Mouse (Mus musculus): ENCODE measurements around the gene Sirt1. TPM values are rescaled to one million over a fixed set of nuclear protein-coding genes. Genes with fewer than 3 reads are reported as not detected.
"Not testable (repeated sequence)": the region's sequence is repeated elsewhere in the genome, so short reads cannot be mapped to it uniquely, and the experiment has no call there.

Sirt1 gene
- polyA plus RNA-seq, 1 experiment from 2014 or later = 9.5 TPM

- no peak for DNase-seq (ENCODE audit: low spot score)
Measured at GRCm38 (mm10) chr10:63388948-63389347, 7.4 kb upstream of the Sirt1 start.

GRCm38 (mm10) chr10:63386991-63387390 lies 5.5 kb upstream of the Sirt1 start:
- DNase-seq (ENCODE audit: low spot score) = peak; percentile 25

GRCm38 (mm10) chr10:63386444-63386843 lies 4.9 kb upstream of the Sirt1 start:
- peak; percentile 79 for DNase-seq (ENCODE audit: low spot score)

- DNase-seq (ENCODE audit: low spot score) = not testable (repeated sequence)
Measured at GRCm38 (mm10) chr10:63385897-63386296, 4.4 kb upstream of the Sirt1 start.

GRCm38 (mm10) chr10:63382372-63383279 lies 1.1 kb upstream of the Sirt1 start, which contains the start of gene Dnajc12:
Gene Dnajc12 (plus strand): TSS chr10:63382443.
- DNase-seq (ENCODE audit: low spot score) = peak; percentile 96

- no peak for DNase-seq (ENCODE audit: low spot score)
Measured at GRCm38 (mm10) chr10:63378948-63379680, 2.4 kb downstream of the Sirt1 start.

GRCm38 (mm10) chr10:63377468-63377867 lies 4.0 kb downstream of the Sirt1 start:
- peak; percentile 67 for DNase-seq (ENCODE audit: low spot score)

GRCm38 (mm10) chr10:63376303-63376702 lies 5.2 kb downstream of the Sirt1 start:
- DNase-seq (ENCODE audit: low spot score) = no peak

- DNase-seq (ENCODE audit: low spot score) = no peak
Measured at GRCm38 (mm10) chr10:63368041-63368440, 13.5 kb downstream of the Sirt1 start.

- DNase-seq (ENCODE audit: low spot score) = no peak
Measured at GRCm38 (mm10) chr10:63367386-63367785, 14.1 kb downstream of the Sirt1 start.

- no peak for DNase-seq (ENCODE audit: low spot score)
Measured at GRCm38 (mm10) chr10:63365918-63366455, 15.5 kb downstream of the Sirt1 start.

GRCm38 (mm10) chr10:63360502-63360901 lies 21.0 kb downstream of the Sirt1 start:
- no peak for DNase-seq (ENCODE audit: low spot score)

GRCm38 (mm10) chr10:63352111-63352510 lies 29.4 kb downstream of the Sirt1 start:
- DNase-seq (ENCODE audit: low spot score) = no peak

- DNase-seq (ENCODE audit: low spot score) = not testable (repeated sequence)
Measured at GRCm38 (mm10) chr10:63351099-63351498, 30.4 kb downstream of the Sirt1 start.

- DNase-seq (ENCODE audit: low spot score) = no peak
Measured at GRCm38 (mm10) chr10:63350666-63351065, 30.8 kb downstream of the Sirt1 start.

GRCm38 (mm10) chr10:63348291-63348690 lies 33.2 kb downstream of the Sirt1 start:
- DNase-seq (ENCODE audit: low spot score) = no peak

GRCm38 (mm10) chr10:63344751-63345150 lies 36.8 kb downstream of the Sirt1 start:
- DNase-seq (ENCODE audit: low spot score) = no peak

GRCm38 (mm10) chr10:63341351-63341750 lies 40.2 kb downstream of the Sirt1 start:
- DNase-seq (ENCODE audit: low spot score) = no peak

- DNase-seq (ENCODE audit: low spot score) = peak; percentile 86
Measured at GRCm38 (mm10) chr10:63338914-63339643, 42.4 kb downstream of the Sirt1 start.

- peak; percentile 57 for DNase-seq (ENCODE audit: low spot score)
Measured at GRCm38 (mm10) chr10:63337951-63338836, 43.3 kb downstream of the Sirt1 start.
